Mouse (Mus musculus): ENCODE measurements around the gene Hoxa2. TPM values are rescaled to one million over a fixed set of nuclear protein-coding genes. Genes with fewer than 3 reads are reported as not detected.

Gene Hoxa2
- polyA plus RNA-seq, 1 experiment = 4.7 TPM

GRCm38 (mm10) chr6:52155471-52155870 is 9.2 kb downstream of the Hoxa2 start:
- WGBS = 85% methylated on average over 3 of the region's 3 CpGs
- TF ChIP-seq POLR2A (IDR thresholded peaks at IDR 0.05; ENCODE audit: borderline replicate concordance, extremely low read depth, low read depth, low read length) (no peak), CTCF (IDR thresholded peaks at IDR 0.05; ENCODE audit: insufficient read depth, low read length) (no peak)
- no peak for DNase-seq
- no peak overlapping the region for H3K4me3 ChIP-seq (replicated peaks; ENCODE audit: extremely low read depth, low read depth, low read length)
- H3K4me1 ChIP-seq (ENCODE audit: control insufficient read depth, insufficient read depth, low read length) = peaks cover 3% of the 10 kb centered on the region; the same call in 1 of the 2 replicates

- no peak for DNase-seq
- no peak overlapping the region for H3K4me3 ChIP-seq (replicated peaks; ENCODE audit: extremely low read depth, low read depth, low read length)
- no peaks in the 10 kb centered on the region for H3K4me1 ChIP-seq (ENCODE audit: control insufficient read depth, insufficient read depth, low read length)
- 77% methylated on average over 5 of the region's 5 CpGs for WGBS
- TF ChIP-seq CTCF (IDR thresholded peaks at IDR 0.05; ENCODE audit: insufficient read depth, low read length) (no peak), POLR2A (IDR thresholded peaks at IDR 0.05; ENCODE audit: borderline replicate concordance, extremely low read depth, low read depth, low read length) (no peak)
These were observed 10.6 kb downstream of the Hoxa2 start for GRCm38 (mm10) chr6:52154044-52154443.

GRCm38 (mm10) chr6:52153270-52153669 is 11.4 kb downstream of the Hoxa2 start:
- no peak overlapping the region for H3K4me3 ChIP-seq (replicated peaks; ENCODE audit: extremely low read depth, low read depth, low read length)
- TF ChIP-seq CTCF (IDR thresholded peaks at IDR 0.05; ENCODE audit: insufficient read depth, low read length) (no peak), POLR2A (IDR thresholded peaks at IDR 0.05; ENCODE audit: borderline replicate concordance, extremely low read depth, low read depth, low read length) (no peak)
- H3K4me1 ChIP-seq (ENCODE audit: control insufficient read depth, insufficient read depth, low read length) = no peaks in the 10 kb centered on the region
- no peak for DNase-seq
- WGBS = 52% methylated on average over 6 of the region's 6 CpGs

GRCm38 (mm10) chr6:52152226-52153193 is 12.1 kb downstream of the Hoxa2 start:
- TF ChIP-seq CTCF (IDR thresholded peaks at IDR 0.05; ENCODE audit: insufficient read depth, low read length) (no peak), POLR2A (IDR thresholded peaks at IDR 0.05; ENCODE audit: borderline replicate concordance, extremely low read depth, low read depth, low read length) (no peak)
- Histone ChIP-seq H3K4me3 (replicated peaks; ENCODE audit: extremely low read depth, low read depth, low read length) (no peak overlapping the region), H3K4me1 (ENCODE audit: control insufficient read depth, insufficient read depth, low read length) (no peaks in the 10 kb centered on the region)
- no peak for DNase-seq
- WGBS = 56% methylated on average over 16 of the region's 16 CpGs

- no peak for TF ChIP-seq POLR2A (IDR thresholded peaks at IDR 0.05; ENCODE audit: borderline replicate concordance, extremely low read depth, low read depth, low read length)
- no peak for TF ChIP-seq CTCF (IDR thresholded peaks at IDR 0.05; ENCODE audit: insufficient read depth, low read length)
- WGBS = 65% methylated on average over 4 of the region's 4 CpGs
These were observed 13.1 kb downstream of the Hoxa2 start for GRCm38 (mm10) chr6:52151571-52151970.

GRCm38 (mm10) chr6:52150401-52150966 is 14.1 kb downstream of the Hoxa2 start:
- Histone ChIP-seq H3K4me1 (ENCODE audit: control insufficient read depth, insufficient read depth, low read length) (no peaks in the 10 kb centered on the region), H3K4me3 (replicated peaks; ENCODE audit: extremely low read depth, low read depth, low read length) (no peak overlapping the region)
- WGBS = 30% methylated on average over 16 of the region's 16 CpGs
- no peak for DNase-seq
- no peak for TF ChIP-seq CTCF (IDR thresholded peaks at IDR 0.05; ENCODE audit: insufficient read depth, low read length)
- no peak for TF ChIP-seq POLR2A (IDR thresholded peaks at IDR 0.05; ENCODE audit: borderline replicate concordance, extremely low read depth, low read depth, low read length)

More at GRCm38 (mm10) chr6:52151571-52151970, 13.1 kb downstream of the Hoxa2 start:
- DNase-seq = no peak
- Histone ChIP-seq H3K4me1 (ENCODE audit: control insufficient read depth, insufficient read depth, low read length) (no peaks in the 10 kb centered on the region), H3K4me3 (replicated peaks; ENCODE audit: extremely low read depth, low read depth, low read length) (no peak overlapping the region)

- 87% methylated on average over 5 of the region's 5 CpGs for WGBS
- H3K4me3 ChIP-seq (replicated peaks; ENCODE audit: extremely low read depth, low read depth, low read length) = no peak overlapping the region
- TF ChIP-seq CTCF (IDR thresholded peaks at IDR 0.05; ENCODE audit: insufficient read depth, low read length) (no peak), POLR2A (IDR thresholded peaks at IDR 0.05; ENCODE audit: borderline replicate concordance, extremely low read depth, low read depth, low read length) (no peak)
These were observed 25.5 kb downstream of the Hoxa2 start for GRCm38 (mm10) chr6:52139115-52139514.

GRCm38 (mm10) chr6:52138576-52138975 is 26.1 kb downstream of the Hoxa2 start:
- no peak overlapping the region for H3K4me3 ChIP-seq (replicated peaks; ENCODE audit: extremely low read depth, low read depth, low read length)
- 76% methylated on average over 10 of the region's 10 CpGs for WGBS
- no peak for DNase-seq
- no peaks in the 10 kb centered on the region for H3K4me1 ChIP-seq (ENCODE audit: control insufficient read depth, insufficient read depth, low read length)
- TF ChIP-seq CTCF (IDR thresholded peaks at IDR 0.05; ENCODE audit: insufficient read depth, low read length) = no peak
- TF ChIP-seq POLR2A (IDR thresholded peaks at IDR 0.05; ENCODE audit: borderline replicate concordance, extremely low read depth, low read depth, low read length) = no peak

More at GRCm38 (mm10) chr6:52139115-52139514, 25.5 kb downstream of the Hoxa2 start:
- DNase-seq = no peak
- no peaks in the 10 kb centered on the region for H3K4me1 ChIP-seq (ENCODE audit: control insufficient read depth, insufficient read depth, low read length)

GRCm38 (mm10) chr6:52137841-52138535 is 26.6 kb downstream of the Hoxa2 start:
- TF ChIP-seq CTCF (IDR thresholded peaks at IDR 0.05; ENCODE audit: insufficient read depth, low read length) = no peak
- TF ChIP-seq POLR2A (IDR thresholded peaks at IDR 0.05; ENCODE audit: borderline replicate concordance, extremely low read depth, low read depth, low read length) = no peak
- H3K4me3 ChIP-seq (replicated peaks; ENCODE audit: extremely low read depth, low read depth, low read length) = no peak overlapping the region
- 77% methylated on average over 9 of the region's 9 CpGs for WGBS
- H3K4me1 ChIP-seq (ENCODE audit: control insufficient read depth, insufficient read depth, low read length) = no peaks in the 10 kb centered on the region
- DNase-seq = no peak

Data from lung, adult 2 months (tissue).